Mouse (Mus musculus) thymus, adult 2 months (tissue): ENCODE data around the gene Gorasp2.

Experiments used
- CTCF ChIP-seq: fragments of 200-500 bp; IDR thresholded peaks from 2 replicates; pipeline ENCODE4 v1.5.1; 2012; ENCODE audit warnings: mild to moderate bottlenecking, control low read depth, low read length, moderate library complexity, borderline replicate concordance; ENCODE audit not compliant: control insufficient read depth, poor library complexity, insufficient read depth; ENCODE audit errors: extremely low read depth
- POLR2A ChIP-seq: fragments of 200-500 bp; IDR thresholded peaks from 2 replicates; pipeline ENCODE4 v1.6.1; 2012; ENCODE audit warnings: mild to moderate bottlenecking, low read length, control low read depth, moderate library complexity; ENCODE audit not compliant: control insufficient read depth, poor library complexity, insufficient read depth; ENCODE audit errors: extremely low read depth

GRCm38 (mm10) chr2:70649471-70649870, 11.9 kb upstream of the Gorasp2 start:
- TF ChIP-seq CTCF (no peak), POLR2A (no peak)
